Comparison of ENCODE assay signal across 31 mouse cellular contexts in the genomic region with DNA sequence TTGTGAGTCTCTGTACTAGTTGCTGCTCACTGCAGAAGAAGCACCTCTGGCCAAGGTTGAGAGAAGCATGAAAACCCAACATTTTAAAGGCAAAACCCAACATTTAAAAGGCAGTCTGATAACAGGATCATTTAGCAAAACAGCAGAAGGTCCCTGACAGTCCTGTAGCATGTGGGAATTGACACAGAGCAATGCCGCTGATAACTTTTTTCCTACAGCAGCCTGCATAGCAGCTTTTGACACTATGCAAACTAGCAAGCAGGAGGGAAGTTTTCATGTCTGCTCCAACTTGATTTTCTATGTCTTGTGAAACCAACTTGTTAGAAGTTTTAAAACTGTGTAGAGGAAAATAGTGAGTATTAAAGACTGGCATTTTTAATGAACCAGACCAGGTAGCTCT. TPM values are rescaled to one million over a fixed set of nuclear protein-coding genes. Genes with fewer than 3 reads are reported as not detected.
"Had no signal": no experiment of that assay in that cellular context is flagged by ENCODE, and none has a peak within 500 bp of the region (broad histone marks: within the 10 kb centered on the region; RNA-seq: fewer than 3 reads in every experiment).

No protein-coding gene starts in this region.

- H3K27me3 ChIP-seq: heart, embryonic 12.5 days; heart, embryonic 13.5 days; heart, embryonic 15.5 days; hindbrain, embryonic 12.5 days; hindbrain, embryonic 13.5 days; hindbrain, embryonic 15.5 days; intestine, embryonic 15.5 days; kidney, embryonic 15.5 days had no signal

- H3K9me3 ChIP-seq: heart, embryonic 10.5 days; heart, embryonic 13.5 days; heart, embryonic 15.5 days; hindbrain, embryonic 10.5 days; hindbrain, embryonic 12.5 days; hindbrain, embryonic 13.5 days; hindbrain, embryonic 15.5 days; intestine, embryonic 15.5 days; kidney, embryonic 15.5 days had no signal

- H3K9ac ChIP-seq: heart, embryonic 12.5 days; heart, embryonic 15.5 days; hindbrain, embryonic 12.5 days; hindbrain, embryonic 15.5 days; intestine, embryonic 15.5 days had no signal

- H3K27ac ChIP-seq: heart, embryonic 13.5 days; heart, embryonic 15.5 days; hindbrain, embryonic 12.5 days; hindbrain, embryonic 13.5 days; hindbrain, embryonic 14.5 days; hindbrain, embryonic 15.5 days; hindbrain, postnatal 0 days; intestine, embryonic 15.5 days; kidney, embryonic 15.5 days; layer of hippocampus, adult 2 months had no signal

- H3K36me3 ChIP-seq: hindbrain, embryonic 12.5 days; hindbrain, embryonic 13.5 days; hindbrain, embryonic 15.5 days; intestine, embryonic 15.5 days had no signal

- DNase-seq: heart, postnatal 10 days; heart, postnatal 14 days; heart, postnatal 36 days; heart, postnatal 4 days; kidney, adult 11 months; kidney, adult 18-20 months; kidney, adult 2 months; kidney, adult 8-10 months; kidney, adult 9 months; kidney, postnatal 10 days; kidney, postnatal 14 days; kidney, postnatal 25 days; kidney, postnatal 36 days; kidney, postnatal 4 days; layer of hippocampus, adult 9-11 months; layer of hippocampus, postnatal 36 days had no signal

RNA-seq across cellular contexts. Expression of a gene that starts 30.3 kb away (rescaled TPM):
- total RNA-seq: hematopoietic stem cell, adult 5-6 weeks had no signal
- polyA plus RNA-seq: heart, embryonic 13.5 days; inflammation-experienced regulatory T-cells, adult 6 months had no signal
